Comparison of ENCODE assay signal across 25 mouse cellular contexts in genomic region chr7:138493661-138494060, GRCm38 (mm10).
DNase-seq lines count a peak whose midpoint lies in the region; ATAC-seq and TF ChIP-seq lines count a peak whose summit lies in the region.
"Had no signal": no experiment of that assay in that cellular context is flagged by ENCODE, and none has a peak within 500 bp of the region (broad histone marks: within the 10 kb centered on the region; RNA-seq: fewer than 3 reads in every experiment).

No protein-coding gene starts in this region.

- TF ChIP-seq POLR2A in brain, embryonic 14.5 days (IDR thresholded peaks at IDR 0.05; ENCODE audit: borderline replicate concordance, extremely low read depth, insufficient read depth, insufficient read length, poor library complexity, severe bottlenecking): no peak

- H3K36me3 ChIP-seq in kidney, embryonic 14.5 days (ENCODE audit: control insufficient read depth, insufficient read depth, low read length): no peaks in the 10 kb centered on the region
- H3K36me3 ChIP-seq in forebrain, postnatal 0 days (ENCODE audit: insufficient read depth): no peaks in the 10 kb centered on the region
- H3K36me3 ChIP-seq: heart, embryonic 12.5 days; midbrain, embryonic 13.5 days; neural tube, embryonic 15.5 days had no signal

- no peak overlapping the region for H3K27ac ChIP-seq in kidney, embryonic 14.5 days (ENCODE audit: low read depth, low read length)
- no peak overlapping the region for H3K27ac ChIP-seq in forebrain, postnatal 0 days (ENCODE audit: low read depth, low read length)
- H3K27ac ChIP-seq: forebrain, embryonic 13.5 days; heart, adult 2 months; layer of hippocampus, adult 2 months; liver, embryonic 14.5 days; macrophage; midbrain, embryonic 13.5 days; neural tube, embryonic 15.5 days had no signal

- TF ChIP-seq CTCF in brain, embryonic 14.5 days (IDR thresholded peaks at IDR 0.05; ENCODE audit: borderline replicate concordance, extremely low read depth, insufficient read depth, insufficient read length): no peak
- no peak for TF ChIP-seq CTCF in forebrain, postnatal 0 days (IDR thresholded peaks at IDR 0.05; ENCODE audit: low read depth)

- WGBS in kidney, embryonic 14.5 days: 33% methylated on average over 4 of the region's 4 CpGs
- 55% methylated on average over 4 of the region's 4 CpGs for WGBS in forebrain, postnatal 0 days

- H3K9ac ChIP-seq in kidney, embryonic 14.5 days (ENCODE audit: low read depth, low read length): no peak overlapping the region
- no peak overlapping the region for H3K9ac ChIP-seq in forebrain, postnatal 0 days
- H3K9ac ChIP-seq: forebrain, embryonic 13.5 days; heart, embryonic 12.5 days; liver, embryonic 14.5 days; midbrain, embryonic 13.5 days; neural tube, embryonic 15.5 days had no signal

- H3K4me3 ChIP-seq in kidney, embryonic 14.5 days (ENCODE audit: low read length): no peak overlapping the region
- H3K4me3 ChIP-seq in forebrain, postnatal 0 days (ENCODE audit: low read depth, low read length): no peak overlapping the region
- H3K4me3 ChIP-seq: forebrain, embryonic 13.5 days; heart, adult 2 months; heart, embryonic 12.5 days; layer of hippocampus, adult 2 months; midbrain, embryonic 13.5 days; neural tube, embryonic 15.5 days had no signal

- H3K27me3 ChIP-seq in kidney, embryonic 14.5 days (ENCODE audit: control insufficient read depth, insufficient read depth, low read length): no peaks in the 10 kb centered on the region
- no peaks in the 10 kb centered on the region for H3K27me3 ChIP-seq in forebrain, postnatal 0 days (ENCODE audit: insufficient read depth, low read length)
- H3K27me3 ChIP-seq: forebrain, embryonic 13.5 days; heart, embryonic 12.5 days; midbrain, embryonic 13.5 days; neural tube, embryonic 15.5 days had no signal

- no peak for ATAC-seq in kidney, embryonic 14.5 days (ENCODE audit: low FRiP score, low TSS enrichment)
- no peak for ATAC-seq in forebrain, postnatal 0 days
- ATAC-seq: forebrain, embryonic 13.5 days; intestine, postnatal 0 days; midbrain, embryonic 13.5 days had no signal

- no peaks in the 10 kb centered on the region for H3K9me3 ChIP-seq in kidney, embryonic 14.5 days (ENCODE audit: control insufficient read depth, low read length)
- H3K9me3 ChIP-seq in forebrain, postnatal 0 days (ENCODE audit: low read length): no peaks in the 10 kb centered on the region
- H3K9me3 ChIP-seq: forebrain, embryonic 13.5 days; heart, embryonic 12.5 days; midbrain, embryonic 13.5 days; neural tube, embryonic 15.5 days had no signal

- DNase-seq in kidney, adult 11 months: peak; percentile 44
- peak; percentile 15 for DNase-seq in brain, adult 2 months (ENCODE audit: low read depth, low spot score)
- DNase-seq in brain, embryonic 14.5 days (ENCODE audit: low read depth): peak; percentile 14
- peak; percentile 65 to 75 for DNase-seq in kidney, postnatal 25 days
- DNase-seq in right cerebral cortex, postnatal 36 days (ENCODE audit: low spot score in 2 of 2): no peak
- DNase-seq in forebrain, postnatal 0 days: no peak
- DNase-seq: adrenal gland, postnatal 25 days; B cell, adult 2 months; gastrocnemius, postnatal 36 days; heart, adult 2 months; liver; lung, adult 2 months; lung, postnatal 10 days; right cerebral cortex, postnatal 25 days; spleen, adult 18-20 months; thymus, postnatal 25 days had no signal

- H3K4me1 ChIP-seq in kidney, embryonic 14.5 days (ENCODE audit: control insufficient read depth, insufficient read depth, low read length): peaks cover 2% of the 10 kb centered on the region; the same call in 1 of the 2 replicates
- no peaks in the 10 kb centered on the region for H3K4me1 ChIP-seq in forebrain, postnatal 0 days (ENCODE audit: insufficient read depth)
- H3K4me1 ChIP-seq: forebrain, embryonic 13.5 days; heart, embryonic 12.5 days; midbrain, embryonic 13.5 days; neural tube, embryonic 15.5 days had no signal

- no peak overlapping the region for H3K4me2 ChIP-seq in kidney, embryonic 14.5 days (replicated peaks; ENCODE audit: low read depth, low read length)
- H3K4me2 ChIP-seq in forebrain, postnatal 0 days (ENCODE audit: low read depth): no peak overlapping the region
- H3K4me2 ChIP-seq: forebrain, embryonic 13.5 days; heart, embryonic 12.5 days; midbrain, embryonic 13.5 days; neural tube, embryonic 15.5 days had no signal

Comparison
In these comparisons a context has a peak if more than half of its experiments do, and no peak if none do; other contexts are left out.
1. DNase-seq: peak in kidney, adult 11 months (single experiment), brain, adult 2 months (single experiment), brain, embryonic 14.5 days (single experiment) and kidney, postnatal 25 days (2 of 2); none in right cerebral cortex, postnatal 36 days (0 of 2) and forebrain, postnatal 0 days (single experiment).